Mouse (Mus musculus) embryonic facial prominence, embryonic 11.5 days (tissue): ENCODE measurements around the gene Sema4f. TPM values are rescaled to one million over a fixed set of nuclear protein-coding genes. Genes with fewer than 3 reads are reported as not detected.

ENCODE experiments used
- ATAC-seq: fragments of 200-750 bp; cut with Nextera tagmentation; replicated peaks from 2 replicates; pipeline ENCODE4 v1.8.0; 2017; ENCODE audit warnings: low read depth; ENCODE audit not compliant: insufficient number of reproducible peaks, low FRiP score, low TSS enrichment
- DNase-seq: peaks from one replicate; pipeline ENCODE4 v3.0.0-alpha.2; 2015; ENCODE audit warnings: low spot score
- H3K27ac ChIP-seq: fragments of 300-500 bp; sonication (generic); replicated peaks from 2 replicates; pipeline ENCODE4 v1.5.1; 2014; ENCODE audit warnings: mild to moderate bottlenecking, low read depth, low read length, control low read depth
- H3K27me3 ChIP-seq: fragments of 300-500 bp; sonication (generic); 2 replicates; pipeline ENCODE4 v1.6.1; 2014; ENCODE audit warnings: mild to moderate bottlenecking, low read length, moderate library complexity, mixed read lengths; ENCODE audit not compliant: control insufficient read depth, insufficient read depth
- H3K36me3 ChIP-seq: fragments of 300-500 bp; sonication (generic); replicated peaks from 2 replicates; pipeline ENCODE4 v1.6.1; 2014; ENCODE audit warnings: low read depth, mild to moderate bottlenecking, low read length, moderate library complexity, mixed read lengths; ENCODE audit not compliant: control insufficient read depth, insufficient read depth
- H3K4me1 ChIP-seq: fragments of 300-500 bp; sonication (generic); 2 replicates; pipeline ENCODE4 v1.6.1; 2014; ENCODE audit warnings: low read length, mixed read lengths; ENCODE audit not compliant: control insufficient read depth, insufficient read depth
- H3K4me2 ChIP-seq: fragments of 300-500 bp; sonication (generic); 2 replicates; pipeline ENCODE4 v1.6.1; 2014; ENCODE audit warnings: low read depth, mild to moderate bottlenecking, control low read depth, low read length, moderate library complexity
- H3K4me3 ChIP-seq: fragments of 300-500 bp; sonication (generic); 2 replicates; pipeline ENCODE4 v1.5.1; 2014; ENCODE audit warnings: low read depth, low read length, control low read depth
- H3K9ac ChIP-seq: fragments of 300-500 bp; sonication (generic); replicated peaks from 2 replicates; pipeline ENCODE4 v1.6.1; 2014; ENCODE audit warnings: mild to moderate bottlenecking, control low read depth, low read length
- H3K9me3 ChIP-seq: fragments of 300-500 bp; sonication (generic); replicated peaks from 2 replicates; pipeline ENCODE4 v1.6.1; 2016; ENCODE audit warnings: mild to moderate bottlenecking, low read length, inconsistent platforms, mixed read lengths; ENCODE audit not compliant: control insufficient read depth
- WGBS: fragments of 180-500 bp; shearing (Covaris S2); extraction: QIAGEN DNeasy Blood & Tissue Kit; methylation state at CpG from one replicate; pipeline ENCODE4 v1.1.7; 2014; 5-methylcytosine and 5-hydroxymethylcytosine counted together
- polyA plus RNA-seq: library from polyadenylated mRNA; unstranded; fragments of >200 nt; fragmentation: Nextera tagmentation; extraction: Ambion mirVana; gene quantifications from 2 replicates; pipeline ENCODE4 v1.2.1, GENCODE M21; 2014

The Sema4f gene
- polyA plus RNA-seq, 1 experiment from 2014 or later: 0.97 TPM

DNA sequence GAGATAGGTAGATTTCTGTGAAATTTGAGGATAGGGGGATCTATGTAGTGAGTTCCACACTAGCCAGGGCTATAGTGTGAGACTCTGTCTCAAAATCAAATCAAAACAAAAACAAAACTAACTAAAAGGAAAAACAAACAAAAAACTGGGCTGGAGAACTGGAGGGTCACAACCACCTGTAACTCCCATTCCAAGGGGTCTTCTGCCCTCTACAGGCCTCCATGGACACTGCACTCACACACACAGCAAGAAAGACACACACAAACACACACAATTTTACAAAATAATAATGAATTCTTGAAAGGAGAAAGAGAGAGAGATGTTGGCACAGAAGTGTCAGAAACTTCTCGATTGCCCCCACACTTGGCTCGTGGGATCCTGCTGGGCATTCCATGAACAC lies 47.0 kb downstream of the Sema4f start:
- no peaks in the 10 kb centered on the region for H3K27me3 ChIP-seq
- H3K4me2 ChIP-seq: no peak overlapping the region
- ATAC-seq (no peak), DNase-seq (no peak)
- no peak overlapping the region for H3K9ac ChIP-seq
- H3K27ac ChIP-seq: no peak overlapping the region
- H3K4me3 ChIP-seq: no peak overlapping the region
- no peaks in the 10 kb centered on the region for H3K4me1 ChIP-seq
- H3K9me3 ChIP-seq: no peaks in the 10 kb centered on the region
- 81% methylated on average over 2 of the region's 2 CpGs for WGBS
- no peaks in the 10 kb centered on the region for H3K36me3 ChIP-seq

DNA sequence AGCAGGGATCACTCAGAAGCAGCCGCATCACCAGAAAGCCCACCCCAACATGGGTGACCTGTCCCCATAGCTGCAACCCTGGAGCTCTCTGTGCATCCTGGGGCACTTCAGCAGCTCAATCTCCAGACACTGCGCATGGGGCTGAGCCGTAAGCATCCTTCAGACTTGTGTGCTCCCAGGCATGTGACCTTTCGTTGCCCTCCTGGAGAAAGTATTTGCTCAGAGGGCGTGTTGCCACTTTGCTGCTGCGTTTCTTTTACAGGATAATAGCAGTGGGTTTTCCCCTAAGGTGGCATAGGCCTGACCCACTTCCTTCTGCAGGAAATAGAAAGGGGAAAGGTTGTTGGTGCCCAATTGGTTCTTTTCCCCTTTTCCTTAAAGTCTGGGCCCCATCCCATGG lies 48.1 kb downstream of the Sema4f start:
- no peak for ATAC-seq
- 34% methylated on average over 6 of the region's 6 CpGs for WGBS
- no peaks in the 10 kb centered on the region for H3K27me3 ChIP-seq

GRCm38 (mm10) chr6:82886330-82886729 lies 53.2 kb downstream of the Sema4f start:
- Histone ChIP-seq H3K4me3 (no peak overlapping the region), H3K9me3 (no peaks in the 10 kb centered on the region), H3K27ac (no peak overlapping the region), H3K4me1 (no peaks in the 10 kb centered on the region), H3K9ac (no peak overlapping the region), H3K27me3 (no peaks in the 10 kb centered on the region), H3K4me2 (no peak overlapping the region), H3K36me3 (no peaks in the 10 kb centered on the region)
- ATAC-seq: no peak
- WGBS: 88% methylated on average over 4 of the region's 4 CpGs
- DNase-seq: no peak

More for the DNA sequence above, 48.1 kb downstream of the Sema4f start:
- DNase-seq: no peak
- Histone ChIP-seq H3K36me3 (no peaks in the 10 kb centered on the region), H3K4me1 (no peaks in the 10 kb centered on the region), H3K4me2 (no peak overlapping the region), H3K4me3 (no peak overlapping the region), H3K9ac (no peak overlapping the region), H3K9me3 (no peaks in the 10 kb centered on the region), H3K27ac (no peak overlapping the region)

DNA sequence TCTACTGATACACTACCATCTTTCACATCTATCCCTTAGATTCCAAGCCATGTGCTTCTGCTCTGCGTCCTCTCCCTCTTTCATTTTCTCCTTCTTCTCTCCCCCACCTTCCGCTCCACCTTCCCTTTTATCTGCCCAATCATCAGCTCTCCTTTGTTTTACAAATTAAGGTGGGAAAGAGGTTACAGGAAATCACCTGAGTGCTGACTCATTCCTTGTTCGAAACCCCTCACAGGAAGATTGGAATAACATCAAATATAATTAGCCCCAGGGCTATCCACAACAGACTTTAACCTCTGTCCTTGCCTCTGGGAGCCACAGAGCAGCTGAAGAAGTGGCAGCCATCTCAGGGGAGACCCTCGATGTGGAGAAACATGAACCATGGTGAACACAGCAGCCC lies 53.7 kb downstream of the Sema4f start:
- Histone ChIP-seq H3K27me3 (no peaks in the 10 kb centered on the region), H3K36me3 (no peaks in the 10 kb centered on the region), H3K4me1 (no peaks in the 10 kb centered on the region), H3K9me3 (no peaks in the 10 kb centered on the region), H3K27ac (no peak overlapping the region), H3K4me2 (no peak overlapping the region), H3K4me3 (no peak overlapping the region), H3K9ac (no peak overlapping the region)
- 80% methylated on average over 4 of the region's 4 CpGs for WGBS
- DNase-seq (no peak), ATAC-seq (no peak)

GRCm38 (mm10) chr6:82885441-82885840 lies 54.1 kb downstream of the Sema4f start:
- no peak overlapping the region for H3K4me2 ChIP-seq
- WGBS: 86% methylated on average over 2 of the region's 2 CpGs
- H3K9ac ChIP-seq: no peak overlapping the region
- no peaks in the 10 kb centered on the region for H3K27me3 ChIP-seq
- H3K27ac ChIP-seq: no peak overlapping the region
- H3K4me3 ChIP-seq: no peak overlapping the region
- no peaks in the 10 kb centered on the region for H3K9me3 ChIP-seq
- no peaks in the 10 kb centered on the region for H3K4me1 ChIP-seq
- no peaks in the 10 kb centered on the region for H3K36me3 ChIP-seq
- no peak for ATAC-seq
- DNase-seq: no peak

DNA sequence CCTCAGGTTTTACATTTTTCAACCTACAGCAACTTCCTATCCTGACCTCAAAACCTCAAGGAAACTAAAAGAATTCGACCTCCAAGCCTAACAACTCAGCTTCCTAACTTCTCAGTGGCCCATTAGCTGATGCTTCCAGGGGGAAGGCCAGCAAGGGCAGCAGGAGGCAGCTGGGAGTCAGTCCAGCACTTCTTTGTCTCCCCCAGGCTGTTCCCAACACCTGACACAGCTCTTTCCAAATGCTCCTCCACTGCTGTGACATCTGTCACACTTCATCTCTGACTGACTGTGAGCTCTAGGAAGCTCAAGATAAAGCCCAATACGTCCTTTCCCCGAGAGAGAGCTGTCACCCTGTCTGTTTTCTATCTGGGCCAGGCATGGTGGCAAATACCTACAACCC lies 55.0 kb downstream of the Sema4f start:
- no peak overlapping the region for H3K4me3 ChIP-seq
- 55% methylated on average over 3 of the region's 3 CpGs for WGBS
- H3K27me3 ChIP-seq: no peaks in the 10 kb centered on the region
- no peaks in the 10 kb centered on the region for H3K4me1 ChIP-seq
- no peak overlapping the region for H3K4me2 ChIP-seq
- H3K9ac ChIP-seq: no peak overlapping the region
- H3K36me3 ChIP-seq: no peaks in the 10 kb centered on the region
- no peak for ATAC-seq
- no peak for DNase-seq
- H3K27ac ChIP-seq: no peak overlapping the region
- no peaks in the 10 kb centered on the region for H3K9me3 ChIP-seq

DNA sequence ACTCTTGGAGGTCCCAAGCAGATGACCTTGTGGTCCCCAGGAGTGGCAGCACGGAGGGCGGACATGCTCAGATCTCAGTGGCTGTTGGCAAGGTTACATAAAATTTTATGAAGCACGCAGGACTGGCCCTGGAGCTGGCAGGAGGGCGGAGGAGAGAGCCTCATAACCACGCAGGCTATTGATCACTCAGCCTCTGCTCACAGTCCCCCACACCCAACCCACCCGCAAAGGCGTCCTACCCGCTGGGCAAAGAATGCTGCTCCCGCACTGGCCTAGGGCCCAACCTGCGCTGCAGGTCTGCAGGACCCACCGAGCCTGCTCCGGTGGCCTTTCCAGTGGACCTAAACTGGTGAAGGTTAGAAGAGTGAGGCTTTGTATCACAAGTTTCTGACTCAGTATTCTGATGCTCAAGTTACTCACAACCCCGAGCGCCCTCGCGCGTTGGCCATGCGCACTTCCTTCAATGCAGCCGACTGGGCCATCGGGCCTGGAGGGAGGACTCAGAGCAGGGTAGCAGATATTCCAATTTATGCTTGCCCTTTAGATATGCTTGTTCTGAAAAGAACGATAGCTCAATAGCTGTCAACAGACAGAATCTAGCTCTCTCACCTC lies 58.0 kb downstream of the Sema4f start:
- WGBS: 52% methylated on average over 21 of the region's 21 CpGs
- H3K4me3 ChIP-seq: no peak overlapping the region
- H3K9me3 ChIP-seq: no peaks in the 10 kb centered on the region
- H3K36me3 ChIP-seq: no peaks in the 10 kb centered on the region
- no peak overlapping the region for H3K4me2 ChIP-seq
- H3K27me3 ChIP-seq: no peaks in the 10 kb centered on the region
- H3K27ac ChIP-seq: no peak overlapping the region
- DNase-seq (peak; percentile 66), ATAC-seq (0 out of 2 replicates have a peak, but pooled peaks have one; percentile 29)
- no peaks in the 10 kb centered on the region for H3K4me1 ChIP-seq
- no peak overlapping the region for H3K9ac ChIP-seq

DNA sequence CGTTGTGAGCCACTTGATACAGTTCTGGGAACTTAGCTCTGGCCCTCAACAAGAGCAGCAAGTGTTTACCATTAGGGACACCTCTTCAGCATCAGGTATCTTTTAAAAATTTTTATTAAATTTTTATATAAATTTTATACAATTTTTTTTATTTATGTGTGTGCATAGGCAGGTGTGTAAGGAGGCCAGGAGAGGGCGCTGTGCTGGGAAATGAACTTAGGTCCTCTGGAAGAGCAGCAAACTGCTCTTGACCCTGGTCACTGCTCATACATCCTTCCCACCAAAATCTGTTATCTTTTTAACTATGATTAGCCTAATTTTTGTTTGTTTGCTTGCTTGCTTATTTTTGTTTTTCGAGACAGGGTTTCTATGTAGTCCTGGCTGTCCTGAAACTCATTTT lies 58.8 kb downstream of the Sema4f start:
- Histone ChIP-seq H3K4me2 (no peak overlapping the region), H3K27me3 (no peaks in the 10 kb centered on the region), H3K4me3 (no peak overlapping the region), H3K36me3 (no peaks in the 10 kb centered on the region), H3K27ac (no peak overlapping the region), H3K9me3 (no peaks in the 10 kb centered on the region), H3K4me1 (no peaks in the 10 kb centered on the region), H3K9ac (no peak overlapping the region)
- WGBS: 86% methylated on average over 3 of the region's 3 CpGs
- no peak for ATAC-seq
- DNase-seq: no peak
